Mouse (Mus musculus) MEL (cell line): ENCODE results near the gene Rras2. TPM values are rescaled to one million over a fixed set of nuclear protein-coding genes. Genes with fewer than 3 reads are reported as not detected.

ENCODE experiments used
- DNase-seq: peaks from one replicate; pipeline ENCODE4 v3.0.0; 2011; ENCODE audit warnings: low read depth, low spot score
- H3K27ac ChIP-seq: 2 replicates; pipeline ENCODE4 v1.5.1; 2012; ENCODE audit warnings: low read depth, mild to moderate bottlenecking, control low read depth, low read length, moderate library complexity; ENCODE audit not compliant: control insufficient read depth
- H3K27me3 ChIP-seq, 2 experiments: fragments of 150-350 bp in 1 of 2; sonication (generic) in 1 of 2; 2 replicates each; pipeline ENCODE4 v1.6.1; 2012; ENCODE audit warnings: low read length in 2 of 2, mild to moderate bottlenecking in 2 of 2, improper control_type of control experiment in 1 of 2, moderate library complexity in 1 of 2; ENCODE audit not compliant: insufficient read depth in 2 of 2, control insufficient read depth in 1 of 2
- H3K36me3 ChIP-seq, 2 experiments: 2 replicates each; pipeline ENCODE4 v1.6.1; 2012 to 2014; ENCODE audit warnings: low read length in 2 of 2, improper control_type of control experiment in 1 of 2, inconsistent platforms in 1 of 2, mild to moderate bottlenecking in 1 of 2; ENCODE audit not compliant: insufficient read depth in 2 of 2, control insufficient read depth in 1 of 2
- H3K4me1 ChIP-seq, 2 experiments: fragments of 150-350 bp in 1 of 2; sonication (generic) in 1 of 2; 2 replicates each; pipeline ENCODE4 v1.6.1; 2012; ENCODE audit warnings: low read length in 2 of 2, improper control_type of control experiment in 1 of 2, mild to moderate bottlenecking in 1 of 2; ENCODE audit not compliant: insufficient read depth in 2 of 2, control insufficient read depth in 1 of 2
- H3K4me3 ChIP-seq, 2 experiments: fragments of 150-350 bp in 1 of 2; sonication (generic) in 1 of 2; 2 replicates each; pipeline ENCODE4 v1.5.1; 2012; ENCODE audit warnings: low read depth in 2 of 2, low read length in 2 of 2, mild to moderate bottlenecking in 2 of 2, moderate library complexity in 2 of 2, control low read depth in 1 of 2, improper control_type of control experiment in 1 of 2; ENCODE audit not compliant: control insufficient read depth in 1 of 2, insufficient read depth in 1 of 2
- H3K79me2 ChIP-seq: 2 replicates; pipeline ENCODE4 v1.6.1; 2012; ENCODE audit warnings: mild to moderate bottlenecking, low read length, moderate library complexity; ENCODE audit not compliant: control insufficient read depth, poor library complexity, insufficient read depth
- H3K9ac ChIP-seq: 2 replicates; pipeline ENCODE4 v1.6.1; 2012; ENCODE audit warnings: low read depth, mild to moderate bottlenecking, control low read depth, low read length, moderate library complexity; ENCODE audit not compliant: control insufficient read depth, poor library complexity, severe bottlenecking
- H3K9me3 ChIP-seq: fragments of 150-350 bp; sonication (generic); replicated peaks from 2 replicates; pipeline ENCODE4 v1.6.1; 2012; ENCODE audit warnings: mild to moderate bottlenecking, low read length, improper control_type of control experiment, moderate library complexity; ENCODE audit not compliant: insufficient read depth
- CTCF ChIP-seq, 3 experiments: IDR thresholded peaks in 2 of 3; conservative IDR thresholded peaks in 1 of 3; 2 replicates each; pipeline ENCODE4 v1.5.1; 2011 to 2012; ENCODE audit warnings: low read length in 3 of 3, low read depth in 2 of 3, mild to moderate bottlenecking in 2 of 3, improper control_type of control experiment in 1 of 3, inconsistent platforms in 1 of 3, mixed read lengths in 1 of 3, moderate library complexity in 1 of 3; ENCODE audit not compliant: control insufficient read depth in 1 of 3, insufficient read depth in 1 of 3, poor library complexity in 1 of 3, severe bottlenecking in 1 of 3
- E2F4 ChIP-seq: IDR thresholded peaks from 2 replicates; pipeline ENCODE4 v1.6.1; 2011; ENCODE audit warnings: low read depth, low read length, improper control_type of control experiment, borderline replicate concordance
- ELF1 ChIP-seq: IDR thresholded peaks from 2 replicates; pipeline ENCODE4 v1.6.1; 2014; ENCODE audit warnings: low read depth, mild to moderate bottlenecking, inconsistent platforms, low read length, improper control_type of control experiment, moderate library complexity
- EP300 ChIP-seq, 2 experiments: IDR thresholded peaks; 2 replicates each; pipeline ENCODE4 v1.6.1; 2011; ENCODE audit warnings: improper control_type of control experiment in 2 of 2, low read length in 2 of 2, low read depth in 1 of 2, mild to moderate bottlenecking in 1 of 2
- ETS1 ChIP-seq: IDR thresholded peaks from 2 replicates; pipeline ENCODE4 v1.6.1; 2012; ENCODE audit warnings: low read depth, mild to moderate bottlenecking, inconsistent platforms, low read length, improper control_type of control experiment, moderate library complexity
- GABPA ChIP-seq: IDR thresholded peaks from 2 replicates; pipeline ENCODE4 v1.6.1; 2012; ENCODE audit warnings: low read depth, mild to moderate bottlenecking, inconsistent platforms, low read length, improper control_type of control experiment, moderate library complexity
- GATA1 ChIP-seq: IDR thresholded peaks from 2 replicates; pipeline ENCODE4 v1.6.1; 2011; ENCODE audit warnings: low read depth, low read length, improper control_type of control experiment
- HCFC1 ChIP-seq: IDR thresholded peaks from 2 replicates; pipeline ENCODE4 v1.6.1; 2012; ENCODE audit warnings: low read depth, mild to moderate bottlenecking, inconsistent platforms, low read length, improper control_type of control experiment, moderate library complexity
- MAFK ChIP-seq: IDR thresholded peaks from 2 replicates; pipeline ENCODE4 v1.6.1; 2011; ENCODE audit warnings: low read depth, mild to moderate bottlenecking, low read length, improper control_type of control experiment, borderline replicate concordance
- MAX ChIP-seq: IDR thresholded peaks from 2 replicates; pipeline ENCODE4 v1.6.1; 2011; ENCODE audit warnings: low read length, improper control_type of control experiment
- MEF2A ChIP-seq: IDR thresholded peaks from 2 replicates; pipeline ENCODE4 v1.6.1; 2014; ENCODE audit warnings: low read depth, mild to moderate bottlenecking, inconsistent platforms, low read length, improper control_type of control experiment; ENCODE audit not compliant: poor library complexity, insufficient replicate concordance, severe bottlenecking; ENCODE audit errors: extremely low read depth
- MXI1 ChIP-seq: IDR thresholded peaks from 2 replicates; pipeline ENCODE4 v1.6.1; 2011; ENCODE audit warnings: mild to moderate bottlenecking, low read depth, low read length, improper control_type of control experiment
- MYB ChIP-seq: IDR thresholded peaks from 2 replicates; pipeline ENCODE4 v1.6.1; 2011; ENCODE audit warnings: mild to moderate bottlenecking, low read depth, low read length, improper control_type of control experiment
- POLR2AphosphoS5 ChIP-seq: IDR thresholded peaks from 2 replicates; pipeline ENCODE4 v1.6.1; 2012; ENCODE audit warnings: low read depth, borderline replicate concordance, mild to moderate bottlenecking, inconsistent platforms, low read length, moderate library complexity, mixed read lengths
- SIN3A ChIP-seq: IDR thresholded peaks from 2 replicates; pipeline ENCODE4 v1.6.1; 2012; ENCODE audit warnings: low read length, improper control_type of control experiment, inconsistent platforms
- TCF12 ChIP-seq: IDR thresholded peaks from 2 replicates; pipeline ENCODE4 v1.6.1; 2014; ENCODE audit warnings: low read depth, mild to moderate bottlenecking, inconsistent platforms, low read length, improper control_type of control experiment, moderate library complexity
- USF2 ChIP-seq, 2 experiments: IDR thresholded peaks; 2 replicates each; pipeline ENCODE4 v1.6.1; 2011 to 2012; ENCODE audit warnings: improper control_type of control experiment in 2 of 2, low read length in 2 of 2, borderline replicate concordance in 1 of 2, inconsistent platforms in 1 of 2, low read depth in 1 of 2, mild to moderate bottlenecking in 1 of 2; ENCODE audit not compliant: insufficient read depth in 1 of 2
- ZC3H11A ChIP-seq: IDR thresholded peaks from 2 replicates; pipeline ENCODE4 v1.6.1; 2012; ENCODE audit warnings: low read depth, mild to moderate bottlenecking, inconsistent platforms, low read length, improper control_type of control experiment
- ZMIZ1 ChIP-seq: IDR thresholded peaks from 2 replicates; pipeline ENCODE4 v1.6.1; 2012; ENCODE audit warnings: low read depth, mild to moderate bottlenecking, inconsistent platforms, low read length, improper control_type of control experiment, moderate library complexity
- polyA plus RNA-seq, 2 experiments: library from polyadenylated mRNA; stranded (reverse) in 1 of 2; unstranded in 1 of 2; fragments of >175 nt in 1 of 2; fragments of >200 nt in 1 of 2; gene quantifications; 2 replicates each; pipeline versions ENCODE4 v1.2.1 to v1.2.4; 2012; ENCODE audit warnings: low replicate concordance in 2 of 2, low read depth in 1 of 2; ENCODE audit not compliant: insufficient read length in 2 of 2, insufficient read depth in 1 of 2, missing spikeins in 1 of 2
- total RNA-seq: library from RNA; depleted of rRNA; stranded (reverse); fragments of 300-350 nt; gene quantifications from 2 replicates; pipeline ENCODE4 v1.2.3, GENCODE M21; 2012

The Rras2 gene
- total and polyA plus RNA-seq, 3 experiments = not detected

- no peak for TF ChIP-seq E2F4
- no peak for TF ChIP-seq ELF1
- no peak for TF ChIP-seq GABPA
- TF ChIP-seq GATA1 = no peak
- TF ChIP-seq ZC3H11A = no peak
- Histone ChIP-seq H3K79me2 (no peaks in the 10 kb centered on the region), H3K4me3 (no peak overlapping the region), H3K9me3 (no peaks in the 10 kb centered on the region), H3K27ac (no peak overlapping the region), H3K4me1 (no peaks in the 10 kb centered on the region), H3K36me3 (no peaks in the 10 kb centered on the region), H3K9ac (no peak overlapping the region), H3K27me3 (no peaks in the 10 kb centered on the region)
- no peak for DNase-seq
Observed at GRCm38 (mm10) chr7:114058927-114059441, 58.6 kb downstream of the Rras2 start.

GRCm38 (mm10) chr7:114058166-114058565 is 59.4 kb downstream of the Rras2 start:
- H3K9ac ChIP-seq = no peak overlapping the region
- no peak overlapping the region for H3K4me3 ChIP-seq
- H3K27me3 ChIP-seq = no peaks in the 10 kb centered on the region
- no peak for DNase-seq
- no peaks in the 10 kb centered on the region for H3K79me2 ChIP-seq
- no peak overlapping the region for H3K27ac ChIP-seq
- H3K36me3 ChIP-seq = no peaks in the 10 kb centered on the region
- no peaks in the 10 kb centered on the region for H3K9me3 ChIP-seq
- H3K4me1 ChIP-seq = no peaks in the 10 kb centered on the region
- no peak for TF ChIP-seq MXI1
- no peak for TF ChIP-seq HCFC1
- no peak for TF ChIP-seq CTCF (IDR thresholded peaks at IDR 0.05 in 2 of 3, conservative IDR thresholded peaks at IDR 0.05 in 1 of 3; ENCODE audit: control insufficient read depth in 1 of 3, insufficient read depth in 1 of 3, low read depth in 2 of 3, low read length in 3 of 3, poor library complexity in 1 of 3, severe bottlenecking in 1 of 3)
- TF ChIP-seq MEF2A = no peak
- no peak for TF ChIP-seq POLR2AphosphoS5
- no peak for TF ChIP-seq ETS1
- TF ChIP-seq EP300 (IDR thresholded peaks at IDR 0.05; ENCODE audit: low read depth in 1 of 2, low read length in 2 of 2) = no peak
- no peak for TF ChIP-seq ZMIZ1
- no peak for TF ChIP-seq ZC3H11A
- TF ChIP-seq TCF12 = no peak
- TF ChIP-seq MAX = no peak
- no peak for TF ChIP-seq USF2 (IDR thresholded peaks at IDR 0.05; ENCODE audit: borderline replicate concordance in 1 of 2, insufficient read depth in 1 of 2, low read depth in 1 of 2, low read length in 2 of 2)
- no peak for TF ChIP-seq MYB
- no peak for TF ChIP-seq MAFK
- TF ChIP-seq SIN3A = no peak
